Mouse (Mus musculus): Measurements from ENCODE around the gene Mlxip. TPM values are rescaled to one million over a fixed set of nuclear protein-coding genes. Genes with fewer than 3 reads are reported as not detected.

The Mlxip gene
- polyA plus RNA-seq, 1 experiment, result 61.2 TPM

DNA sequence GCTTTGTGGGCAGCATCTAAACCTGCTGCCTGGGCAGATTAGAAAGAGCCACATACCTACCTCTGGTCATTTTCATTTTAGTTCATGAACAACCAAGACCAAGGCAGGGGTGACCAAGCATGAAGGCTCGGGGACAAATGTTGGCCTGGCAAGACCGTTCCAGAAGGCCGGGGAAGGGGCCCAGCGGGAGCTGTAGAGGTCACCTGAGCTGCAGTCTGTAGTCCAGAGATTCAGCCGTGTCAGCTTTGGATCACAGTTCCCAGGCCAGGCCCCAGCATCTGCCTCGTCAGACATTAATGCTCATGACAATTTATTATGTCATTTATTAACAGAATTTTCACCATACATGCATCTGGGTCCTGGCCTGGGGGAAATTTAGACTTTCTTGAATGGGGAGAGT lies 35.2 kb upstream of the Mlxip start:
- DNase-seq, result no peak
- TF ChIP-seq CTCF (IDR thresholded peaks at IDR 0.05; ENCODE audit: insufficient read depth, low read length), result no peak
- no peak for TF ChIP-seq POLR2A (IDR thresholded peaks at IDR 0.05; ENCODE audit: borderline replicate concordance, extremely low read depth, low read depth, low read length)
- Histone ChIP-seq H3K4me3 (replicated peaks; ENCODE audit: extremely low read depth, low read depth, low read length) (no peak overlapping the region), H3K4me1 (ENCODE audit: control insufficient read depth, insufficient read depth, low read length) (peaks cover 6% of the 10 kb centered on the region)
- WGBS, result 88% methylated on average over 6 of the region's 6 CpGs

DNA sequence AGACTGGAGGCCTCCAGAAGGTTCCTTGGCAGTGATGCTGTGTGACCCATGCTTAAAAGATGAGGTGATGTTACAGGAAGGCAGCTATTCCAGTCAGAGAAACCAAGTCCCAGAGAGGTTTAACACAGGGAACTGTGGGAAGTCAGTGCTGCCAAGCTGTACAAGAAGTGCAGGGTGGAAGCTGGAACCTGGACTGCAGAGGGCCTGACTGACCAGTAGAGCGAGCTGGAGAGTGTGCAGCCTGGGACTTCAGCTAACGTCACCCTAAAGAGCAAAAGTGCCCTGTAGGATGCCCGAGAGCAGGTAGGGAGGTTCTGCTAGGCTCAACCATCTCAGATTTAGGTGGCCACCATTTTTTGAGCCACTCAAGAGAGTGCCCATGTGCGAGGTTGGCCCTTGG lies 31.7 kb upstream of the Mlxip start:
- 76% methylated on average over 4 of the region's 4 CpGs for WGBS
- Histone ChIP-seq H3K4me3 (replicated peaks; ENCODE audit: extremely low read depth, low read depth, low read length) (no peak overlapping the region), H3K4me1 (ENCODE audit: control insufficient read depth, insufficient read depth, low read length) (peaks cover 8% of the 10 kb centered on the region)
- TF ChIP-seq CTCF (IDR thresholded peaks at IDR 0.05; ENCODE audit: insufficient read depth, low read length) (peak; percentile 30; the same call in 1 of the 2 replicates), POLR2A (IDR thresholded peaks at IDR 0.05; ENCODE audit: borderline replicate concordance, extremely low read depth, low read depth, low read length) (no peak)
- no peak for DNase-seq

DNA sequence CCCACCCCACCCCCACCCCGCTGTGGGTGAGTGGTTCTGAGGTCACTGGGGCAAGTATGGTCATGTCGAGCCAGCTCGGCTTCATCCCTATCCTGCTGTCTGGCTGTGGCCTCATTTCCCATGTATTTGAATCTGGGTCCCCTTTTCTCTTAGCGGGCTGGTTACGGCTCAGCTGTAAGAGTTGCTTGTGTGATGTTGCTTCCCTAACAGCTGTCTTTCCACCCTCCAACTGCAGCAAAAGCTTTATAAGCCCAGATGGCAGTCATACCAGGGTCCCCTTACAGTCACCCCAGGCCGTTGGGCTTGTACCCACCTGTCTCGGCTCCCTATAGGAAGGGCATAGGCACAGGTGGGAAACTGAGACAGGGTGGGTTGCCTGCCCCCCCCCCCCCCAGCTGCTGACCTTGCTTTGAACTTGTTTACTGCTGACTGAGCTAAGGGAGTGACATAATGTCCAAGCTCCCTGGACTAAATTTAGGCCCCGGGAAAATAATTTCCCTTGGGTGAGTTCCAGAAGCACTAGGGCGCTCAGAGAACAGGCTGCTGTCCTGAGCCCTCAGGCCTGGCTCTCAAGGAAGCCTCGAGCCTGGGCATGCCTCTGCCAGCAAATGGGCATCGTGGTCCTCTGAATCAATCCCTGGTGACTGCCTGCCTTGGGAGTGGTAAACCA lies 30.2 kb upstream of the Mlxip start:
- Histone ChIP-seq H3K4me1 (ENCODE audit: control insufficient read depth, insufficient read depth, low read length) (peaks cover 8% of the 10 kb centered on the region), H3K4me3 (replicated peaks; ENCODE audit: extremely low read depth, low read depth, low read length) (no peak overlapping the region)
- no peak for TF ChIP-seq CTCF (IDR thresholded peaks at IDR 0.05; ENCODE audit: insufficient read depth, low read length)
- TF ChIP-seq POLR2A (IDR thresholded peaks at IDR 0.05; ENCODE audit: borderline replicate concordance, extremely low read depth, low read depth, low read length), result peak; percentile 19; the same call in 1 of the 2 replicates
- DNase-seq, result no peak
- WGBS, result 36% methylated on average over 11 of the region's 11 CpGs

DNA sequence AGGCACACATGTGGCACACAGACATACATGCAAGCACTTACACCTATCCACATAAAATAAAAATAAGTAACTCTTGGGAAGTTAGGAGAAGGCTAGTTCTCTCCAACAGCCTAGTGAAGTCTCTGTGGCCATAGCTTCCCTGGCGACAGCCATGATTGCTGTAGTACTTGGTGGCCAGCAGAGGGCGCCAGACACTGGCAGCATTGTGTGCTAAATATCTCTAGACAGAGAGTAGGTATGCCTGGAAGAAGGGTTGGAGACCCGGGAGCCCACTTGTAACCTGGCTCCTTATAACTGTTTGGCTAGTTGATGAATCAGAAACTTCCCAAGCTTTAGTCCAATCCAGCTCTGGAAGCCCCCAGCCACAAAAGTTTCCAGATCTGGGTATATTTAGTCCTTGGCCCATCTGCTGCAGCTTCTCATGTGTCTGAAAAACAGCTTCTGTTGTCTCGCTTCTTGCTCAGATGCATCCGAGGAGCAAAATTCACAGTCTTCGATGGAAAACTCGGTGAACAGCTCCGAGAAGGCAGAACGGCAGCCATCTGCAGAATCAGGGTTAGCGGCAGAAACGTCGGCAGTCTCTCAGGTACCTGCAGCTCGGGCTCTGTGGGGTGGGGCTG lies 25.6 kb upstream of the Mlxip start:
- Histone ChIP-seq H3K4me3 (replicated peaks; ENCODE audit: extremely low read depth, low read depth, low read length) (no peak overlapping the region), H3K4me1 (ENCODE audit: control insufficient read depth, insufficient read depth, low read length) (peaks cover 6% of the 10 kb centered on the region)
- TF ChIP-seq CTCF (IDR thresholded peaks at IDR 0.05; ENCODE audit: insufficient read depth, low read length) (peak; percentile 97), POLR2A (IDR thresholded peaks at IDR 0.05; ENCODE audit: borderline replicate concordance, extremely low read depth, low read depth, low read length) (no peak)
- peak; percentile 44 for DNase-seq
- 75% methylated on average over 13 of the region's 13 CpGs for WGBS

DNA sequence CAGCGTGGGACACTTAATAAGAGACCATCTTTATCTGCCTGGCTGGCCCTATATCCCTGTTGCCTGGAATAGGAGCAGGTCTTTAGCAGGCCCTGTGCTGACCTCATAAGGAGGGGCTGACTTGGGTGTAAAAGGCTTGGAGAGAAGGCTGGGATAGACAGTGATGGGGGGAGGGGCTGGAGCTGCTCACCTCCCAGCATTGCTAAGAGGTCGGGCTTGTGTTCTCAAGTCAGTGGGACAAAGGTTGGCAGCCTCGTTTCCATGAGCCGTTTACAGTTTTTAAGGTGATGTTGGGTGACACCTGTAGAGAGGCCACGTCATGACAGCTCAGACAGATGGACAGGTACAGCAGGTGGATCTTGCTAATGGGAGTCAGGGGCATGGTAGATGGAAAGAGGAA lies 24.5 kb upstream of the Mlxip start:
- TF ChIP-seq POLR2A (IDR thresholded peaks at IDR 0.05; ENCODE audit: borderline replicate concordance, extremely low read depth, low read depth, low read length), result no peak
- TF ChIP-seq CTCF (IDR thresholded peaks at IDR 0.05; ENCODE audit: insufficient read depth, low read length), result no peak
- 88% methylated on average over 5 of the region's 5 CpGs for WGBS
- DNase-seq, result no peak
- Histone ChIP-seq H3K4me1 (ENCODE audit: control insufficient read depth, insufficient read depth, low read length) (no peaks in the 10 kb centered on the region), H3K4me3 (replicated peaks; ENCODE audit: extremely low read depth, low read depth, low read length) (no peak overlapping the region)

DNA sequence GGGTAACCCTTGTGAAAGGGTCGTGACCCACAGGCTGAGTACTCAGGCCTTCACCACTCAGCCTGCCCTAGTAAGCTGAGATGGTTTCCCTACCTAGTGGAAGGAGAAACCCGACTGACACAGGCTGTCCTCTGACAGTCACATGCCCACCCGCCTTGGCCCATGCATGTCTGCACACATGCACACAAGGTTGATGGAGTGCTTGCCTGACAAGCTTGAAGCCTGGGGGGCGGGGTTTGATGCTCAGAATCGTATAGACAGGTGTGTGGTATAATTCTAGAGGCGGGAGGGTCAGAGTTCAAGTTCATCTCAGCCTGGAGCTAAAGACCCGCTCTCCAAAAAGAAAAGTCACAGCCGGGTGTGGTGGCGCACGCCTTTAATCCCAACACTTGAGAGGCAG lies 19.3 kb upstream of the Mlxip start:
- WGBS, result 91% methylated on average over 10 of the region's 10 CpGs
- DNase-seq, result no peak

DNA sequence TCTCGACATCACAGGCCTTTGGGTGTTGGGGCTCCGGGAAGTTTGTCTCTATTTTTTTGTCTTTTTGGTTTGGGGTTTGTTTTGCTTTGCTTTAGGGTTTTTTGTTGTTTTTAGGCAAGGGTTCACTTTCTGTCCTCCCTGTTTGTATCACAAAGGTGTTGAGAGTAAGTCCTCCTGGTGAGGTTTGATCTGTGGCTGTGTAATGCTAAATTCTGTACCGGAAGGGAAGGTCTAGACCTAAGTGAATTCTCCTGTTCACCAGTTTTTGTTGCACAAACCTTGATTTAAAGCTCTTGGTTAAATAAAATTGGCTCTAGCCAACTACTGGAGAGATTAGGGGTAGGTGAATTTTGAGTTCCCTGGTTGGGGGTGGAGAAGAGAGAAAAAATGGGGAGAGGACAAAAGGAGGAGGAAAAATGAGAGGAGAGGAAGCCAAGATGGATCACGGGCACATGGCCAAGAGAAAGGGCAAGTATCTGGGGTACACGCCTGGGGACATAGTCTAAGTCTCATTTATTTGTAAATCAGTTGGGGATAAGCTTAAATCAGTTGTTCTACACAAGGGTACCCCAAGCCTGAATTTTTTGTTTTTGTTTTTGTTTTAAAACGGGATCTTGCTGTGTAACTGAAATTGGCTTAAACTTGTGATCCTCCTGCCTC lies 18.7 kb upstream of the Mlxip start:
- TF ChIP-seq POLR2A (IDR thresholded peaks at IDR 0.05; ENCODE audit: borderline replicate concordance, extremely low read depth, low read depth, low read length), result no peak
- TF ChIP-seq CTCF (IDR thresholded peaks at IDR 0.05; ENCODE audit: insufficient read depth, low read length), result no peak
- Histone ChIP-seq H3K4me1 (ENCODE audit: control insufficient read depth, insufficient read depth, low read length) (peaks cover 4% of the 10 kb centered on the region; the same call in 1 of the 2 replicates), H3K4me3 (replicated peaks; ENCODE audit: extremely low read depth, low read depth, low read length) (no peak overlapping the region)
- no peak for DNase-seq
- WGBS, result 72% methylated on average over 6 of the region's 6 CpGs

More for the DNA sequence above, 19.3 kb upstream of the Mlxip start:
- Histone ChIP-seq H3K4me3 (replicated peaks; ENCODE audit: extremely low read depth, low read depth, low read length) (no peak overlapping the region), H3K4me1 (ENCODE audit: control insufficient read depth, insufficient read depth, low read length) (peaks cover 4% of the 10 kb centered on the region; the same call in 1 of the 2 replicates)
- TF ChIP-seq CTCF (IDR thresholded peaks at IDR 0.05; ENCODE audit: insufficient read depth, low read length) (no peak), POLR2A (IDR thresholded peaks at IDR 0.05; ENCODE audit: borderline replicate concordance, extremely low read depth, low read depth, low read length) (no peak)

DNA sequence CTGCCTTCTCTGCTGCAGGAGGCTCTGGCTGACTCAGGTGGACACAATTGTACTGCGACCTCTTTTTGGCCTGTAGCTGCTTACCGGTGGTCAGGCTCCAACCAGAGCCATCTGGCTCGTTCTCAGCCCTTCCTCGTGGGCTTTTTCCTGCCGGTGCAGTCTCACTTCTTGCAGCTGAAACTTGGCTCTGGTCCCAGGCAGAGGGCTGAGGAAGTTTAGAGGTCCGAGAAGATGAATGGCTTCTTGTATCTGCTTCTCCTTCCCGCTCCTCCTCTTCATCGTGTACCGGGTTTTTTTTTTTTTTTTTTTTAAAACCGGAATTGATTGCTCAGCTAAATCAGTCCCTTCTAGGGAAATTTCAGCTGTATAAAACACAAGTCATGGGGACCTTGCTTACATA lies 18.0 kb upstream of the Mlxip start:
- no peak overlapping the region for H3K4me3 ChIP-seq (replicated peaks; ENCODE audit: extremely low read depth, low read depth, low read length)
- peaks cover 4% of the 10 kb centered on the region; the same call in 1 of the 2 replicates for H3K4me1 ChIP-seq (ENCODE audit: control insufficient read depth, insufficient read depth, low read length)
- TF ChIP-seq POLR2A (IDR thresholded peaks at IDR 0.05; ENCODE audit: borderline replicate concordance, extremely low read depth, low read depth, low read length) (no peak), CTCF (IDR thresholded peaks at IDR 0.05; ENCODE audit: insufficient read depth, low read length) (no peak)
- no peak for DNase-seq
- 7% methylated on average over 10 of the region's 10 CpGs for WGBS

DNA sequence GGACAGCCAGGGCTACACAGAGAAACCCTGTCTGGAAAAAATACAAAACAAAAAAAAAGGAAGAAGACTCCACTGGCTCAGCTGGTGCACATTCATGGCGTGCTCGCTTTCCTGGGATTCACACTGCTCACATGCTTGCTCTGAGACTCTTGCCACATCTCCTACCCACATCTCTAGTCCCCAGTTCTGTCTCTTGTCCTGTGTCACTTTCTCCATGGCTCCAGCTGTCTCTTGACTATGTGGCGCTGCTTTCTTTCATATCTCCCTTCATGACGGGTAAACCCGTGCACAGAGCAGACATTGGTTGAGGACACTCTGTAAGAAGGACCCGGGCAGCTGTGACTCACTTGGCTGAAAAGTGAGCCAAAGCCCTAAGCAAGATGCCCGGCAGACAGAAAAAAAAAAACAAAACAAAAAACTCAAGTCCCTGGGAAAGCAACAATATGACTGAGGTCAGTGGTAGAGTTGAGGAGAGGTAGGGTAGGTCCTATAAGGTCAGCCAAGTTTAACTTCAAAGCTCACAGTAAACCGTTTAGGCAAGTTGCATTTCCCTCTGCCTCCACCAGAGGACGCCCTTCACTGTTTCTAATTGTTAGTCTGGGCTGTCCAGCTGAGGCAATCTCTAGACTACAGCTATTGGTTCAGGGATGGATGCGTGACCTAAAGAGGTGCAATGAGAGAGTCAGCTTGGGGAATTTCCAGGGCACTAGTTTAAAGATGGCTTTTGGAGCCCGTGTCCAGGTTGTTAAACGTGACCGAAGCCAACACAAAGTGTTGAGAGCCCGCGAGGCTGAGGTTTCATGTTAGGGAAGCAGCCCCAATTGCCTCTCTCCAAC lies 17.3 kb upstream of the Mlxip start:
- DNase-seq, result peak; percentile 80
- TF ChIP-seq CTCF (IDR thresholded peaks at IDR 0.05; ENCODE audit: insufficient read depth, low read length) (peak; percentile 80), POLR2A (IDR thresholded peaks at IDR 0.05; ENCODE audit: borderline replicate concordance, extremely low read depth, low read depth, low read length) (no peak)
- Histone ChIP-seq H3K4me1 (ENCODE audit: control insufficient read depth, insufficient read depth, low read length) (peaks cover 4% of the 10 kb centered on the region; the same call in 1 of the 2 replicates), H3K4me3 (replicated peaks; ENCODE audit: extremely low read depth, low read depth, low read length) (no peak overlapping the region)
- WGBS, result 44% methylated on average over 15 of the region's 15 CpGs
